Mouse (Mus musculus): ENCODE results near the gene Gm45337.
A peak's percentile ranks its signal among the peaks of the same experiment; 100 is the strongest.

Gene Gm45337

DNA sequence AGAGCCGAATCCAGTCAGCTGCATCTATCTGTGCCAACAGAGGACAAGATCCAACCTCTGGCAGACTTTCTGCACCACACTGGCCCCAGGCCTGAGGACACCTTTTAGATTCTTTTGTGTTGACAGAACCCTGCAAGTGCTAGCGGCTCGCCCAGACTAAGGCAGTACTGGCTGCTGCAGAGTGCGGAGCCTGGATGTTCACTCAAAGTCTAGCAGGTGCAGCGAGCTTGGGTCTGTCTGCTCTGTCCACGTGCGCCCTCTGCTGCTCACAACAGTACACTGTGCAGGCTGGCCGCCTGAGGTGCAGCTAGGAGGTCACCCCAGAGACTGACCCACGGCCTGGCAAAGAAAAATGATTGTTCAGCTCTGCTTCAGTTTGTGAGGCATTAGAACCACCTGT lies 46.6 kb downstream of the Gm45337 start:
- peak; percentile 68 to 73 for DNase-seq (ENCODE audit: low spot score in 2 of 2)

DNA sequence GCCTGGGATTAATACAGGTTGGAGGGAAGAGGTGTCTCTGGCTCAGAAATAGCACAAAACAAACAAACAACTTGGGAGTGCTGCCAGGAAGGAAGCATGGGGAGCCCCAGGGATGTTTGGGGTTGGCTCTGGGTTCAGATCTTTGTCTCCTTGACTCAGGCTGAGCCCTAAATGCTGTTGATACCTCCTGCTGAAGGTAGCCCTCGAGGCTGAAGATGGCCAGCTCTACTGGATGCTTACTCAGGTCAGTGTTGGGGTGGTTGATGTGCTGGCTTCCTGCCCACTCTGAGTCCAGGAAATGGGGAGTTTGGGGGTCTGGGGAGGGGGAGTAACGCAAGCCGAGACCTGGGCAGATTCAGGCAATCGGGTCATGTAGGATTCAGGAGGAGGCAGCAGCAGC lies 47.7 kb downstream of the Gm45337 start:
- no peak for DNase-seq (ENCODE audit: low spot score in 2 of 2)

DNA sequence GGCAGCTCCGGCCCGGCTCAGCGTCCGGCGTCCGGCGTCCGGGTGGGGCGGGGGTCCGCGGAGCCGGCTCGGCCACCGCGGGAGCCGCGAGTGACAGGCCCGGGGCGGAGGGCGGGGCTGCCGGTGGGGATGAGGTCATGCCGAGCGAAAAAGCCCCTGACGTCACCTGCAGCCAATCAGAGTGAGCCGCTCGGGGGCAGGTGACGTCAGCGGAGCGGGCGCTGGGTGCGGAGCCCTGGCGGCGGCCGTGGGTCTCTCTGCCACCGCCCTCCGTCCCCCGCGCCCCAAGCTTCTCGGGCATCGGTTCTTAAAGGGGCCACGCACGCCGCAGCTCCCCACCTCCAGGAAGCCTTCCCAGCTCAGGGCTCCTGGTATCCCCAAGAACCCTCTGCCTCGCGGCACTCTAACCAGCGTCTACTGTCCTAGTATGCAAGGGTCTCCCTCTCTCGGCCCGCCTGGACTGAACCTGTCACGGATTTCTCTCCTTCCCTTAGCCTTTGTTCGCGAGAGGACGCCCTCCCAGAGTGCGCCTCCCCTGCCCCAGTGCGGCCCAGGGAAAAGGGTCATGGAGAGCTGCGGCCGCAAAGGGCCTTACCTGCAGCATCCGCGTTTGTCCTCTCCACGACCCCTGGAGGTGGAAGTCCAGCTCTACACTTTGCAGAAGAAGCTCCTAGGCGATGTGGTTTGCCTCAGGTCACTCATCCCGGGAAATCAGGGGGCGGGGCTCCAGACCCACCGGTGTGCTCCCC lies 49.0 kb downstream of the Gm45337 start, which contains the start of gene Dusp8:
Dusp8 (minus strand) TSS at position 661 of the 749 bp plus-strand sequence.
- DNase-seq (ENCODE audit: low spot score in 2 of 2) = peak; percentile 88 to 90

DNA sequence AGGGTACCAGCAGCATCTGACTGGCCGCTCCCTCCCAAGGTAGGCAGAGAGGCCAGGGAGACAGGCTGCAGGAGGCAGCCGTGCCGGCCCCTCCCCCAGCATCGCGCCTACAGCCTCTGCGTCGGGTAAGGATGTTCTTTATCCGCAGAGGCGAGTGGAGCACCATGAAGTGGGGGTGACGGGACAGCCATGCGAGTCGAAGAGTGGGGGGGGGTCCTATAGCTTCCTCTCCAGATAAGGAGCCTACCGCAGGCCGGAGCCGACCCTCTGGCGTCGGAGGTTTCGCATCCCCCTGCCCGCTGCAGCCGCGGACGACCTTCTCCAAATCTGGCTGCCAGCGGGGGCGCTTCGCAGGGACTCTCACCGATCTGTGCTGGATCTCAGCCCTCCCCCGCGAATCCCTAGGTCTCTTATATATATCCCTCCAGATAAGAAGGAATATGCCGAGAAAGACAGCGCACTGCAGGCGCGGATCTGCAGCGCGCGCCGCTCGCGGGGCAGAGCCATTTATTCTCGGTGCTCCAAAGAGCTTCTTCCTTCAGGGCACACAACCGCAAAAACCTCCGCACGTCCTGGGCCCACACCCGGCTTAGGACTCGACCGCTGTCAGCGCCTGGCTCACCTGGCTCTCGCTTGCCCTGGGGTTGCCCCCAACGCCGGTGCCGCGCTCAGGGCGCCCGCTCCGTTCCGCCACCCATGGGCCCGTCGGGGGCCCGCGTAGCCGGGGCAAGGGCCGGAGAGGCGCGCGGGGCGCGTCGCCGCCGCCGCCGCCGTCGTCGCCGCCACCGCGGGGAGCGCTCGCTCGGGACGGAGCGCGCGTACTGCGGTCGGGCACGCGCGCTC lies 49.9 kb downstream of the Gm45337 start:
- DNase-seq (ENCODE audit: low spot score in 2 of 2) = no peak

DNA sequence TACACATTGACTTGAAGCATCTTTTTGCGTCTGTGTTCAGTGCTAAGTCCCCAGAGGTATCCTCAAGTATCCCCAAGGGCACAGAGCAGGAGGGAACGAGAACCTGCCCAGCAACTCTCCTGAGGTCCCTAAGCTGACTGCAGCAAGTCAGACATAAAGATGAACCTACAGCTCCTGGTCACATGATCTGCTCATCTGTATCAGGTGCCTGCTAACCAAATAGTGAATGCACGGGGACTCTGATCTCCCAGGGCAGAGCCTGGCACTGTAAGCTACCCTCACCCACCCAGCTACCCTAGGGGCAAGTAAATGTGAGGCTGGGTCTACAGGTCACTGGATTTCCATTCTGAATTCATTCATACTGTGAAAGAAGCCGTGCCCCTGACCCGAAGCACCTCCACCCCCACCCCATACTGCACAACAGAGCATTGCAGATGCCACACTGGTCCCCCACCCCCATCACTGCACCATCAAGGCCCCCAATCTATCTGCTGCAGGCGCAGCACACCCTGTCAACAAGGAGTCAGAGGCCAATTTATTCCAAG lies 50.6 kb downstream of the Gm45337 start:
- no peak for DNase-seq (ENCODE audit: low spot score in 2 of 2)

Measured in natural killer cell, adult 2 months (primary cell).